Mouse (Mus musculus) lung, embryonic 16.5 days (tissue): ENCODE results near the gene Il12a. TPM values are rescaled to one million over a fixed set of nuclear protein-coding genes. Genes with fewer than 3 reads are reported as not detected.

Experiments
- ATAC-seq: fragments of 200-750 bp; cut with Nextera tagmentation; 2 replicates; pipeline ENCODE4 v1.8.0; 2017; ENCODE audit warnings: low read depth, mild to moderate bottlenecking, moderate library complexity
- H3K27ac ChIP-seq: fragments of 300-500 bp; sonication (generic); 2 replicates; pipeline ENCODE4 v1.5.1; 2014; ENCODE audit warnings: mild to moderate bottlenecking, control low read depth, low read length
- H3K27me3 ChIP-seq: fragments of 300-500 bp; sonication (generic); 2 replicates; pipeline ENCODE4 v1.6.1; 2014; ENCODE audit warnings: low read depth, low read length, mixed read lengths; ENCODE audit not compliant: control insufficient read depth, insufficient read depth
- H3K36me3 ChIP-seq: fragments of 300-500 bp; sonication (generic); 2 replicates; pipeline ENCODE4 v1.6.1; 2014; ENCODE audit warnings: low read length; ENCODE audit not compliant: control insufficient read depth, insufficient read depth
- H3K4me1 ChIP-seq: fragments of 300-500 bp; sonication (generic); replicated peaks from 2 replicates; pipeline ENCODE4 v1.6.1; 2014; ENCODE audit warnings: low read length, mixed read lengths; ENCODE audit not compliant: control insufficient read depth, insufficient read depth
- H3K4me2 ChIP-seq: fragments of 300-500 bp; sonication (generic); 2 replicates; pipeline ENCODE4 v1.6.1; 2014; ENCODE audit warnings: low read depth, low read length, control low read depth
- H3K4me3 ChIP-seq: fragments of 300-500 bp; sonication (generic); 2 replicates; pipeline ENCODE4 v1.5.1; 2014; ENCODE audit warnings: mild to moderate bottlenecking, low read length, control low read depth
- H3K9ac ChIP-seq: fragments of 300-500 bp; sonication (generic); 2 replicates; pipeline ENCODE4 v1.6.1; 2014; ENCODE audit warnings: low read length, control low read depth
- H3K9me3 ChIP-seq: fragments of 300-500 bp; sonication (generic); 2 replicates; pipeline ENCODE4 v1.6.1; 2016; ENCODE audit warnings: low read length; ENCODE audit not compliant: control insufficient read depth
- WGBS: fragments of 180-500 bp; shearing (Covaris S2); extraction: QIAGEN DNeasy Blood & Tissue Kit; methylation state at CpG from one replicate; pipeline ENCODE4 v1.1.7; 2014; 5-methylcytosine and 5-hydroxymethylcytosine counted together
- polyA plus RNA-seq: library from polyadenylated mRNA; unstranded; fragments of >200 nt; fragmentation: Nextera tagmentation; extraction: Ambion mirVana; gene quantifications from 2 replicates; pipeline ENCODE4 v1.2.1, GENCODE M21; 2015

Gene Il12a
- polyA plus RNA-seq, 1 experiment from 2014 or later = 0.33 TPM

DNA sequence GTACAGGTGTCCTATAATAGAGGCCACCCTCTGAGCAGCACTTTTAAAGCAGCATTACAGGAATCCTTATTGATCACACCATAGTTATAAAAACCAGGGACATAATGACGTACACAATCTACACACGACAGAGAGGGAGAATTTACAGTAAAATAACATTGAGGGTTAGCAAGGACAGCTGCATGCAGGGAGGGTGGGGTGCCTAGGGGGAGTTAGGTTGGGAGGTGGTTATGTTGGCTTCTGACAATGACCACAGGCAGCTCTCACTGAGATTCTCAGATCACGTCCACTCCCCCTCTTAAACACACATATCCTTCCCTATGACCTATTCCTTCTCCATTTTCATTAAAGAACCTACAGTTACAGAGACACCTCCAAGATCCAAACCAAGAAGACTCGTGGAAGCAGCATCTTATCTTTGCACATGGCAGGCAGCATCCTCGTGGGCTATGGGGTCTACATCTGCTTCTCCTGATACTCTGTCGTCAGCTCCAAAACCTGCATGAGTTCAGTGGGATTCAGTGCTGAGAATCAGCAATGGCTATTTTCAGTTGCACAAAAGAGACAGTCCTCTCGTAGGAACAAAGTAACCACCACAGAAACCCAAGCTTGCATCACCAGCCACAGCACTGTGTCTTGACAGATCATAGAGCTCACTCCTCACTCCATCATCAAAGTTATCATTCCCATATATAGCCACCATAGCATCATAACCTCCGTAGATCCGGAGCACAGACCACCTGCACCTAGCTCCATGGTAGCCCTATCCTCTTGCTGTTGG lies 11.4 kb upstream of the Il12a start:
- no peaks in the 10 kb centered on the region for H3K27me3 ChIP-seq
- H3K36me3 ChIP-seq = no peaks in the 10 kb centered on the region
- no peak overlapping the region for H3K27ac ChIP-seq
- H3K4me2 ChIP-seq = no peak overlapping the region
- WGBS = 82% methylated on average over 9 of the region's 9 CpGs
- H3K9me3 ChIP-seq = no peaks in the 10 kb centered on the region
- peaks cover 12% of the 10 kb centered on the region for H3K4me1 ChIP-seq
- no peak overlapping the region for H3K9ac ChIP-seq
- H3K4me3 ChIP-seq = no peak overlapping the region
- no peak for ATAC-seq

DNA sequence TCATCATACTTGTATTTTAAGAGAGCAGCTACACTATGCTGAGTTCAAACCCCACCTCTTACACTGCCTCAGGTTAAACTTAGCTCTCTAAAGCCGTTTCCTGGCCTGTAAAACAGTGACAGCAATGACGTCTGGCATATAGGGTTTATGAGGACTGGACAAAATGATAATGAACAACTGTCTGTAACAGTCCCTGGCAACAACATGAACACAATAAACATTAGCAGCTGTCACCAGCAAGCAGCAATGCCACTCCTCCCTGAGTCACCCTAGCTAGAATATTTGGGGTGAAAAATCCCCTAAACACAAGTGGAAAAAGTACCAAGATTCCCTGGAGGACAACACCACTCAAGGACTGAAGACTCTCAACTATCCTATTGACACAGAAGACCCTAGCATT lies 6.9 kb upstream of the Il12a start:
- no peaks in the 10 kb centered on the region for H3K27me3 ChIP-seq
- no peak overlapping the region for H3K9ac ChIP-seq
- H3K36me3 ChIP-seq = no peaks in the 10 kb centered on the region
- H3K4me2 ChIP-seq = no peak overlapping the region
- H3K4me1 ChIP-seq = 0 out of 2 replicates have a peak, but pooled peaks cover under 1% of the 10 kb centered on the region
- H3K27ac ChIP-seq = no peak overlapping the region
- WGBS = 35% methylated on average over 2 of the region's 2 CpGs
- no peaks in the 10 kb centered on the region for H3K9me3 ChIP-seq
- no peak for ATAC-seq
- no peak overlapping the region for H3K4me3 ChIP-seq

DNA sequence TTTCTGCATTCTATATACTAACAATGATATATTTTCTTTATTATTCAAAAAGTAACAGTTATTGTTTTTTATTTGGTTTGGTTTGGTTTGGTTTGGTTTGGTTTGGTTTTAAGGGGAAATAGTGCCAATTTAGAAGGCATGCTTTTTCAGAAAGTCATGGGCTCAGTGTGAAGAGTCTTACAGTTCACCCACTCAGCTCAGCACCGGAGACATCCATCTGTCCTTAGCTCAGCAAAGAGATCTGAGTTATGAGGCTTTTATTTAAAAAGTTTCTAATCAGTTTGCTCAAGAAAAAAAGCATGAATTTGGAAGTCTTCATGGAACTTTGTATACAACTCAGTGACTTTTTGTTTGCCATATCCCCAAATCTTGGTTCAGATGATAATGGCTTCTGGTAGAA lies 6.2 kb upstream of the Il12a start:
- Histone ChIP-seq H3K4me2 (no peak overlapping the region), H3K9me3 (no peaks in the 10 kb centered on the region), H3K36me3 (no peaks in the 10 kb centered on the region), H3K27me3 (no peaks in the 10 kb centered on the region), H3K4me3 (no peak overlapping the region), H3K9ac (no peak overlapping the region), H3K27ac (no peak overlapping the region), H3K4me1 (no peaks in the 10 kb centered on the region)
- 64% methylated on average over 1 of the region's 1 CpGs for WGBS
- no peak for ATAC-seq

DNA sequence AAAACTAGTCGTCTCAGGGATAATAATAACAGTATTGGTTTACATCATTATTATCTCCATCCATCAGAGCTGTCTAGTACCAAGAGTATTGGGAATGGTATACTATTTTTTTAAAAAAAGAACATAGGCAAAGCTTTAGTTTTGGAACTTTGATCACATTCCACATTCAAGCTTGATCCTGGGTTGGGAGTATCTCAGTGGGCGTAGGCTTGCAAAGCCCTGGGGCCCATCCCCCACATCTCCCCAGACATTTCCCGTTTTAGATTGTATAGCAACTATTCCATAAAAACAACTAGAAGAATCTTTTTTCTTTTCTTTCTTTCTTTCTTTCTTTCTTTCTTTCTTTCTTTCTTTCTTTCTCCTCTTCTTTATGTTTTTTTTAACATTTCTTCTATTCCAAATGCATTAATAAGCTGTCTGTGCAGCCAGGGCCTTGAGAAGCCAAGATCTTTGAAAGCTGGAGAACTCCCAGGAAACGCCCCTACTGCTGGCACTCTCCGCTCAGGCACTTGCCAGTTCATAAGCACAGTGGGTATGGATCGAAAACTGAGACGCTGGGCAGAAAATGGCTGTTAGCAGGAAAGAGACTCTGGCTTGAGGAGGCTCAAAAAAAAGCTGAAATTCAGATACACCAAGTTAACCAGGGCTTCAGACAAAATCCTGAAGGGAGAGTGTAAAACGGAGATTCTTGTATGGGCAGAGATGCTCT lies 3.4 kb upstream of the Il12a start:
- Histone ChIP-seq H3K9me3 (no peaks in the 10 kb centered on the region), H3K4me3 (no peak overlapping the region), H3K9ac (no peak overlapping the region), H3K4me2 (no peak overlapping the region), H3K27me3 (no peaks in the 10 kb centered on the region), H3K4me1 (peaks cover 4% of the 10 kb centered on the region), H3K36me3 (no peaks in the 10 kb centered on the region), H3K27ac (no peak overlapping the region)
- no peak for ATAC-seq
- WGBS = 58% methylated on average over 8 of the region's 8 CpGs

DNA sequence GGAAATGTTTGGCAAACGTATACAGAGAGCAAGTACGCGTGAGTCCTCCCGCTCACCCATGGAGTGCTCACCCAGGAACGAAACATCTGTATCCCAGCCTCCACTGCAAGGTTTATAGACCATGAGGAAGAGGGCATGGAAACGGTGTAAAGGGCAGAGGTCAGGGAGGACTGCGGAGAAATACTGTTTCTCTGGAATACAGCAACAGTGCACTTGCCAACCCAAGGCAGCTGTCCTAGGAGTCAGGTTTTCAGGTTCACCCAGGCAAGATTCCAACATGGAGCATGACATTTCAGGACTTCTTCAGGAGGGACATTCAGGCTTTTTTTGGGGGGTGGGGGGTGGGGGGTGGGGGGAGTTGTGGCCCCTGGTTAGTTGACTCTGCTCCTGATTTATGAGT lies 1.1 kb upstream of the Il12a start:
- no peaks in the 10 kb centered on the region for H3K9me3 ChIP-seq
- WGBS = 80% methylated on average over 7 of the region's 7 CpGs
- H3K4me3 ChIP-seq = no peak overlapping the region
- no peaks in the 10 kb centered on the region for H3K36me3 ChIP-seq
- peaks cover 19% of the 10 kb centered on the region for H3K4me1 ChIP-seq
- H3K9ac ChIP-seq = no peak overlapping the region
- no peak for ATAC-seq
- H3K27ac ChIP-seq = no peak overlapping the region
- H3K27me3 ChIP-seq = no peaks in the 10 kb centered on the region
- no peak overlapping the region for H3K4me2 ChIP-seq

DNA sequence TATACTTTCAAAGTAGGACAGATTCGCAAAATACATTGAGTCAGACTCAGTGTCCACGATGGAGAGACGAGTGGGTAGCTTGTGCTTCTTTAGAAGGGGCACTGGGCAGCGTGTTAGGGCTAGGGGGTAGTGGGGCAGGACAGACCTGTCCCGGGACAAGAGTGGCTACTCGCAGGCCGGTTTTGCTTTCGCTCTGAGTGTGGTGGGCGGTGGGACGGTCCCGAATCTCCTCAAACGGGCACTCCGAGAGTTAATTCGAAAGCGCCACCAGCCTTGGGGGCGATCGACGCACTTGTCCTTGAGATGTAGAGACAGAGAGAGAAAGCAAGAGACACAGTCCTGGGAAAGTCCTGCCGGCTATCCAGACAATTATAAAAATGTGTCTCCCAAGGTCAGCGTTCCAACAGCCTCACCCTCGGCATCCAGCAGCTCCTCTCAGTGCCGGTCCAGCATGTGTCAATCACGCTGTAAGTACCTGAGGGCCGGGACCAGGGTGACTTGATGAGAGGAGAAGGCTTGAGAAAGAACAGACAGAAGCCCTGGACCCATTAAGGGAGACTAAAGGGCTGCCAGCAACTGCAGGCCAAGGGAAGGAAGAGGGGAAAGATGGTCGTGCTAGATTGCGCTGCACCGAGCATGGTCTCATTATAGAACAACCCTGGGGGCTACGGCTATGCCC lies 795 bp downstream of the Il12a start:
- no peaks in the 10 kb centered on the region for H3K9me3 ChIP-seq
- H3K4me1 ChIP-seq = peaks cover 19% of the 10 kb centered on the region
- no peak for ATAC-seq
- WGBS = 77% methylated on average over 28 of the region's 28 CpGs
- H3K36me3 ChIP-seq = no peaks in the 10 kb centered on the region
- H3K9ac ChIP-seq = no peak overlapping the region
- H3K4me3 ChIP-seq = no peak overlapping the region
- no peak overlapping the region for H3K4me2 ChIP-seq
- H3K27me3 ChIP-seq = no peaks in the 10 kb centered on the region
- H3K27ac ChIP-seq = no peak overlapping the region

DNA sequence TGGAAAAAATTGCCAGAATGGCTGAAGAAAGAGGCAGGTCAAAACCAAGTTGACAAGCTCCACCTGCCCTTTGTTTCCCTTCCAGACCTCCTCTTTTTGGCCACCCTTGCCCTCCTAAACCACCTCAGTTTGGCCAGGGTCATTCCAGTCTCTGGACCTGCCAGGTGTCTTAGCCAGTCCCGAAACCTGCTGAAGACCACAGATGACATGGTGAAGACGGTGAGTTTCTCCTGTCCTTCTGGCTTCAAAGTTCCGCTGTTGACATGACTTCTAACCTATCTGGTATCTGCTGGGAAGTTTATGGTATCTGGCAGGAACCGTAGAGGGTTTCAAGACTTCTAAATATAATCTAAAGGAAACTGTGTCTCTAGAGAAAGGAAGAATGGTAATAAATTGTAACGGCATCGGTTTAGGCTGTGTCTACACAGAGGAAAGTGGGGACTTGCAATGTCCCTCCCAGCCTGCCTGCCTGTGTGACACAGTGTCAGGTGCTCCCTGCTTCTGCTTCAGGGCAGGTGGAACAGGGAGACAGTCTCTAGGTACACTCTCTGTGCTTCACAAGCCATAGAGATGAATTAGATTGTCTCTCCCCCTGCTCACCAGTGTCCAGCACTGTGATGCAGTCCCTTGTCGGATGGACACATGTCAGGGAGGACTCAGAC lies 1.6 kb downstream of the Il12a start:
- 0 out of 2 replicates have a peak overlapping the region, but pooled peaks have one; percentile 26 for H3K27ac ChIP-seq
- H3K27me3 ChIP-seq = no peaks in the 10 kb centered on the region
- ATAC-seq = peak; percentile 24; the same call in 1 of the 2 replicates
- H3K4me3 ChIP-seq = no peak overlapping the region
- H3K4me2 ChIP-seq = 0 out of 2 replicates have a peak overlapping the region, but pooled peaks have one; percentile 36
- H3K36me3 ChIP-seq = no peaks in the 10 kb centered on the region
- 59% methylated on average over 7 of the region's 7 CpGs for WGBS
- no peak overlapping the region for H3K9ac ChIP-seq
- H3K4me1 ChIP-seq = peaks cover 19% of the 10 kb centered on the region
- H3K9me3 ChIP-seq = no peaks in the 10 kb centered on the region

DNA sequence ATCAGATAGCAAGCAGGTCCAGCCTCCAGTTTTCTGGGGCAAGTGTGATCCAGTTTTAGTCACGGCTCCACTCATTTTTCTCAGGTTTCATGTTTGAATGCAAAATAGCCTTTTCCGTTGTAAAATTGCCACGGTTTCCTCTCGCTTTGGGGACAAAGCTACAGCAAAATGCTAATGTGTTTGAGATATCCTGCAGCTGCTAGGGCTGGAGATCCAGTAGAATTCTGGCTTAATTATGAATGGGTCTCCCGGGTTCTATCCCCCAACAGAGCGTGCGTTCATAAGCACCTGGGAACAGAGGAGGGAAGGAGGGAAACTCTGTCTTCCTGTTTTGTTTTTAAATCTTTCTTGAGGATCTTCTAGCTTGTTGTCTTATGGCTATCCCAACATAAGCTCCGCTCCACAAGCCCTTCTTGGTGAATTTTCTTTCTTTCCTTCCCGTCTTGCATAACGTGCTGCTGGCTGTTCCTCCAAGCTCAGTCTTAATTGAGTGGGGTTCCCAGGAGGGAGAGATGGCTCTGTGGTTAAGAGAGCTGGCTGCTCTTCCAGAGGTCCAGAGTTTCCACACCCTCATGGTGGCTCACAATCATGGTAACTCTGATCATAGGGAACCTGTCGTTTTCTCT lies 2.3 kb downstream of the Il12a start:
- Histone ChIP-seq H3K9ac (no peak overlapping the region), H3K27ac (peak overlapping the region; percentile 76), H3K4me1 (peaks cover 19% of the 10 kb centered on the region), H3K9me3 (no peaks in the 10 kb centered on the region), H3K4me2 (peak overlapping the region; percentile 36), H3K27me3 (no peaks in the 10 kb centered on the region), H3K4me3 (0 out of 2 replicates have a peak overlapping the region, but pooled peaks have one; percentile 3), H3K36me3 (no peaks in the 10 kb centered on the region)
- peak; percentile 66 for ATAC-seq
- WGBS = 44% methylated on average over 11 of the region's 11 CpGs
